Mouse (Mus musculus): ENCODE data around the gene Tmem144. TPM values are rescaled to one million over a fixed set of nuclear protein-coding genes. Genes with fewer than 3 reads are reported as not detected.

Gene Tmem144
- polyA plus RNA-seq, 1 experiment from 2014 or later, result 9.1 TPM

- no peak for DNase-seq (ENCODE audit: low spot score)
- no peak overlapping the region for H3K4me3 ChIP-seq (replicated peaks; ENCODE audit: low read depth, low read length)
- no peak overlapping the region for H3K4me2 ChIP-seq (ENCODE audit: low read length)
- no peak overlapping the region for H3K27ac ChIP-seq
- H3K9me3 ChIP-seq (replicated peaks; ENCODE audit: low read length), result no peaks in the 10 kb centered on the region
- H3K36me3 ChIP-seq (ENCODE audit: insufficient read depth, low read length), result no peaks in the 10 kb centered on the region
- 89% methylated on average over 16 of the region's 16 CpGs for WGBS
- ATAC-seq (replicated peaks; ENCODE audit: low FRiP score, low read depth), result no peak
- no peak for TF ChIP-seq CTCF (IDR thresholded peaks at IDR 0.05; ENCODE audit: low read depth)
- no peaks in the 10 kb centered on the region for H3K27me3 ChIP-seq (ENCODE audit: insufficient read depth, low read length)
- H3K4me1 ChIP-seq (replicated peaks; ENCODE audit: insufficient read depth, low read length), result no peaks in the 10 kb centered on the region
- no peak overlapping the region for H3K9ac ChIP-seq (ENCODE audit: low read depth, low read length)
These were observed 31.4 kb downstream of the Tmem144 start for GRCm38 (mm10) chr3:79821131-79821530.

- no peak overlapping the region for H3K4me2 ChIP-seq (ENCODE audit: low read length)
- no peak overlapping the region for H3K4me3 ChIP-seq (replicated peaks; ENCODE audit: low read depth, low read length)
- TF ChIP-seq CTCF (IDR thresholded peaks at IDR 0.05; ENCODE audit: low read depth), result no peak
- DNase-seq (ENCODE audit: low spot score) (peak; percentile 63), ATAC-seq (replicated peaks; ENCODE audit: low FRiP score, low read depth) (no peak)
- no peaks in the 10 kb centered on the region for H3K4me1 ChIP-seq (replicated peaks; ENCODE audit: insufficient read depth, low read length)
- no peaks in the 10 kb centered on the region for H3K9me3 ChIP-seq (replicated peaks; ENCODE audit: low read length)
- WGBS, result 14% methylated on average over 14 of the region's 14 CpGs
- no peaks in the 10 kb centered on the region for H3K27me3 ChIP-seq (ENCODE audit: insufficient read depth, low read length)
- H3K9ac ChIP-seq (ENCODE audit: low read depth, low read length), result no peak overlapping the region
- no peaks in the 10 kb centered on the region for H3K36me3 ChIP-seq (ENCODE audit: insufficient read depth, low read length)
- no peak overlapping the region for H3K27ac ChIP-seq
These were observed 34.2 kb downstream of the Tmem144 start for GRCm38 (mm10) chr3:79818202-79818995.

- WGBS, result 78% methylated on average over 4 of the region's 4 CpGs
- no peaks in the 10 kb centered on the region for H3K4me1 ChIP-seq (replicated peaks; ENCODE audit: insufficient read depth, low read length)
- no peak overlapping the region for H3K4me2 ChIP-seq (ENCODE audit: low read length)
- ATAC-seq (replicated peaks; ENCODE audit: low FRiP score, low read depth), result no peak
- H3K27me3 ChIP-seq (ENCODE audit: insufficient read depth, low read length), result no peaks in the 10 kb centered on the region
- H3K9me3 ChIP-seq (replicated peaks; ENCODE audit: low read length), result no peaks in the 10 kb centered on the region
- H3K36me3 ChIP-seq (ENCODE audit: insufficient read depth, low read length), result no peaks in the 10 kb centered on the region
- H3K27ac ChIP-seq, result no peak overlapping the region
- H3K4me3 ChIP-seq (replicated peaks; ENCODE audit: low read depth, low read length), result no peak overlapping the region
- no peak for DNase-seq (ENCODE audit: low spot score)
- TF ChIP-seq CTCF (IDR thresholded peaks at IDR 0.05; ENCODE audit: low read depth), result no peak; the same call in 1 of the 2 replicates
- no peak overlapping the region for H3K9ac ChIP-seq (ENCODE audit: low read depth, low read length)
These were observed 36.3 kb downstream of the Tmem144 start for GRCm38 (mm10) chr3:79816229-79816628.

- Histone ChIP-seq H3K9ac (ENCODE audit: low read depth, low read length) (no peak overlapping the region), H3K27ac (no peak overlapping the region), H3K36me3 (ENCODE audit: insufficient read depth, low read length) (no peaks in the 10 kb centered on the region), H3K4me3 (replicated peaks; ENCODE audit: low read depth, low read length) (no peak overlapping the region), H3K4me2 (ENCODE audit: low read length) (no peak overlapping the region), H3K9me3 (replicated peaks; ENCODE audit: low read length) (no peaks in the 10 kb centered on the region), H3K4me1 (replicated peaks; ENCODE audit: insufficient read depth, low read length) (no peaks in the 10 kb centered on the region), H3K27me3 (ENCODE audit: insufficient read depth, low read length) (no peaks in the 10 kb centered on the region)
- ATAC-seq (replicated peaks; ENCODE audit: low FRiP score, low read depth) (peak; percentile 26; the same call in 1 of the 2 replicates), DNase-seq (ENCODE audit: low spot score) (peak; percentile 79)
- 33% methylated on average over 19 of the region's 19 CpGs for WGBS
- TF ChIP-seq CTCF (IDR thresholded peaks at IDR 0.05; ENCODE audit: low read depth), result peak; percentile 90
These were observed 38.6 kb downstream of the Tmem144 start for GRCm38 (mm10) chr3:79813814-79814490.

- Histone ChIP-seq H3K4me3 (replicated peaks; ENCODE audit: low read depth, low read length) (no peak overlapping the region), H3K9ac (ENCODE audit: low read depth, low read length) (no peak overlapping the region)
- TF ChIP-seq CTCF (IDR thresholded peaks at IDR 0.05; ENCODE audit: low read depth), result no peak
These were observed 40.5 kb downstream of the Tmem144 start for GRCm38 (mm10) chr3:79812042-79812441.

GRCm38 (mm10) chr3:79811632-79812031, 40.9 kb downstream of the Tmem144 start:
- WGBS, result 62% methylated on average over 3 of the region's 3 CpGs

More at GRCm38 (mm10) chr3:79812042-79812441, 40.5 kb downstream of the Tmem144 start:
- Histone ChIP-seq H3K4me1 (replicated peaks; ENCODE audit: insufficient read depth, low read length) (no peaks in the 10 kb centered on the region), H3K36me3 (ENCODE audit: insufficient read depth, low read length) (no peaks in the 10 kb centered on the region), H3K27me3 (ENCODE audit: insufficient read depth, low read length) (no peaks in the 10 kb centered on the region), H3K4me2 (ENCODE audit: low read length) (no peak overlapping the region), H3K27ac (no peak overlapping the region), H3K9me3 (replicated peaks; ENCODE audit: low read length) (no peaks in the 10 kb centered on the region)
- DNase-seq (ENCODE audit: low spot score) (no peak), ATAC-seq (replicated peaks; ENCODE audit: low FRiP score, low read depth) (no peak)
- 83% methylated on average over 2 of the region's 2 CpGs for WGBS

More at GRCm38 (mm10) chr3:79811632-79812031, 40.9 kb downstream of the Tmem144 start:
- H3K4me1 ChIP-seq (replicated peaks; ENCODE audit: insufficient read depth, low read length), result no peaks in the 10 kb centered on the region
- H3K4me3 ChIP-seq (replicated peaks; ENCODE audit: low read depth, low read length), result no peak overlapping the region
- no peaks in the 10 kb centered on the region for H3K9me3 ChIP-seq (replicated peaks; ENCODE audit: low read length)
- no peak for ATAC-seq (replicated peaks; ENCODE audit: low FRiP score, low read depth)
- peak; percentile 53 for TF ChIP-seq CTCF (IDR thresholded peaks at IDR 0.05; ENCODE audit: low read depth)
- H3K4me2 ChIP-seq (ENCODE audit: low read length), result no peak overlapping the region
- H3K36me3 ChIP-seq (ENCODE audit: insufficient read depth, low read length), result no peaks in the 10 kb centered on the region
- H3K9ac ChIP-seq (ENCODE audit: low read depth, low read length), result no peak overlapping the region
- H3K27ac ChIP-seq, result no peak overlapping the region
- H3K27me3 ChIP-seq (ENCODE audit: insufficient read depth, low read length), result no peaks in the 10 kb centered on the region
- DNase-seq (ENCODE audit: low spot score), result no peak

Data from kidney, postnatal 0 days (tissue).